Mouse (Mus musculus) small intestine, adult 2 months (tissue): Measurements from ENCODE around the gene Tet1. TPM values are rescaled to one million over a fixed set of nuclear protein-coding genes. Genes with fewer than 3 reads are reported as not detected.

Experiments used
- H3K27ac ChIP-seq: fragments of 200-500 bp; 2 replicates; pipeline ENCODE4 v1.5.1; 2012; ENCODE audit warnings: low read depth, low read length, control low read depth, inconsistent platforms; ENCODE audit not compliant: insufficient read depth
- H3K27me3 ChIP-seq: fragments of 200-500 bp; 2 replicates; pipeline ENCODE4 v1.6.1; 2012; ENCODE audit warnings: mild to moderate bottlenecking, moderate library complexity, low read length, inconsistent platforms; ENCODE audit not compliant: control insufficient read depth, insufficient read depth
- H3K36me3 ChIP-seq: fragments of 200-500 bp; 2 replicates; pipeline ENCODE4 v1.6.1; 2012; ENCODE audit warnings: mild to moderate bottlenecking, low read length, control low read depth, inconsistent platforms; ENCODE audit not compliant: control insufficient read depth, insufficient read depth
- H3K4me1 ChIP-seq: fragments of 200-500 bp; 2 replicates; pipeline ENCODE4 v1.6.1; 2012; ENCODE audit warnings: low read length, inconsistent platforms, mixed read lengths; ENCODE audit not compliant: control insufficient read depth, insufficient read depth, insufficient read length
- H3K4me3 ChIP-seq: fragments of 200-500 bp; 2 replicates; pipeline ENCODE4 v1.5.1; 2012; ENCODE audit warnings: low read depth, mild to moderate bottlenecking, control low read depth, inconsistent platforms, low read length, moderate library complexity
- CTCF ChIP-seq: fragments of 200-500 bp; IDR thresholded peaks from 2 replicates; pipeline ENCODE4 v1.5.1; 2012; ENCODE audit warnings: low read depth, mild to moderate bottlenecking, control low read depth, inconsistent platforms, low read length, moderate library complexity, mixed read lengths; ENCODE audit not compliant: insufficient replicate concordance, insufficient read length; ENCODE audit errors: extremely low read depth
- POLR2A ChIP-seq: fragments of 200-500 bp; IDR thresholded peaks from 2 replicates; pipeline ENCODE4 v1.6.1; 2012; ENCODE audit warnings: low read depth, mild to moderate bottlenecking, control low read depth, inconsistent platforms, low read length, moderate library complexity
- WGBS: fragments of 180-500 bp; shearing (Covaris S2); methylation state at CpG from one replicate; pipeline ENCODE4 v1.1.7; 2018; 5-methylcytosine and 5-hydroxymethylcytosine counted together
- polyA plus RNA-seq: library from polyadenylated mRNA; depleted of rRNA; stranded (reverse); fragments of >200 nt; gene quantifications from 2 replicates; pipeline ENCODE4 v1.2.3, GENCODE M21; 2012

The Tet1 gene
- polyA plus RNA-seq, 1 experiment = 0.38 TPM

- H3K27ac ChIP-seq = no peak overlapping the region
- no peaks in the 10 kb centered on the region for H3K36me3 ChIP-seq
- WGBS = 89% methylated on average over 7 of the region's 7 CpGs
- no peaks in the 10 kb centered on the region for H3K27me3 ChIP-seq
- no peak for TF ChIP-seq POLR2A
- no peak for TF ChIP-seq CTCF
- no peak overlapping the region for H3K4me3 ChIP-seq
- H3K4me1 ChIP-seq = no peaks in the 10 kb centered on the region
Observed at GRCm38 (mm10) chr10:62851578-62851977, 57.2 kb downstream of the Tet1 start.

- Histone ChIP-seq H3K27ac (no peak overlapping the region), H3K36me3 (no peaks in the 10 kb centered on the region), H3K27me3 (no peaks in the 10 kb centered on the region), H3K4me1 (no peaks in the 10 kb centered on the region), H3K4me3 (no peak overlapping the region)
- 79% methylated on average over 4 of the region's 4 CpGs for WGBS
- TF ChIP-seq POLR2A (no peak), CTCF (no peak)
Observed at GRCm38 (mm10) chr10:62851025-62851424, 57.8 kb downstream of the Tet1 start.

GRCm38 (mm10) chr10:62848783-62849182 lies 60.0 kb downstream of the Tet1 start:
- no peak overlapping the region for H3K27ac ChIP-seq
- H3K36me3 ChIP-seq = no peaks in the 10 kb centered on the region
- no peak overlapping the region for H3K4me3 ChIP-seq
- WGBS = 91% methylated on average over 2 of the region's 2 CpGs
- H3K4me1 ChIP-seq = no peaks in the 10 kb centered on the region
- H3K27me3 ChIP-seq = no peaks in the 10 kb centered on the region
- TF ChIP-seq CTCF (no peak), POLR2A (no peak)

- H3K27me3 ChIP-seq = no peaks in the 10 kb centered on the region
- no peak overlapping the region for H3K4me3 ChIP-seq
- H3K36me3 ChIP-seq = no peaks in the 10 kb centered on the region
- no peaks in the 10 kb centered on the region for H3K4me1 ChIP-seq
- TF ChIP-seq CTCF (no peak), POLR2A (no peak)
- no peak overlapping the region for H3K27ac ChIP-seq
- WGBS = 70% methylated on average over 12 of the region's 12 CpGs
Observed at GRCm38 (mm10) chr10:62847069-62847626, 61.6 kb downstream of the Tet1 start.

GRCm38 (mm10) chr10:62843787-62844491 lies 64.9 kb downstream of the Tet1 start:
- no peaks in the 10 kb centered on the region for H3K36me3 ChIP-seq
- 51% methylated on average over 9 of the region's 9 CpGs for WGBS
- H3K27me3 ChIP-seq = no peaks in the 10 kb centered on the region
- no peak overlapping the region for H3K4me3 ChIP-seq
- H3K27ac ChIP-seq = no peak overlapping the region
- TF ChIP-seq CTCF = no peak
- no peak for TF ChIP-seq POLR2A
- H3K4me1 ChIP-seq = no peaks in the 10 kb centered on the region

- no peak overlapping the region for H3K4me3 ChIP-seq
- 76% methylated on average over 10 of the region's 10 CpGs for WGBS
- H3K4me1 ChIP-seq = no peaks in the 10 kb centered on the region
- H3K27ac ChIP-seq = no peak overlapping the region
- no peaks in the 10 kb centered on the region for H3K27me3 ChIP-seq
- TF ChIP-seq POLR2A (no peak), CTCF (no peak)
- no peaks in the 10 kb centered on the region for H3K36me3 ChIP-seq
Observed at GRCm38 (mm10) chr10:62841901-62842447, 66.8 kb downstream of the Tet1 start.

- Histone ChIP-seq H3K36me3 (no peaks in the 10 kb centered on the region), H3K27me3 (no peaks in the 10 kb centered on the region), H3K4me3 (no peak overlapping the region), H3K4me1 (no peaks in the 10 kb centered on the region), H3K27ac (no peak overlapping the region)
- WGBS = 84% methylated on average over 7 of the region's 7 CpGs
- TF ChIP-seq POLR2A (no peak), CTCF (no peak)
Observed at GRCm38 (mm10) chr10:62840687-62841086, 68.1 kb downstream of the Tet1 start.
